Mouse (Mus musculus): ENCODE measurements around the gene Gm10842.

GRCm38 (mm10) chr11:105181126-105181637, 34.5 kb downstream of the Gm10842 start:
- TF ChIP-seq POLR2A (IDR thresholded peaks at IDR 0.05; ENCODE audit: low read depth, low read length) (peak; percentile 11; the same call in 1 of the 2 replicates), CTCF (IDR thresholded peaks at IDR 0.05; ENCODE audit: extremely low read depth, insufficient read depth, insufficient read length, insufficient replicate concordance) (no peak)
